Mouse (Mus musculus) liver, postnatal 0 days (tissue): ENCODE data around the gene Arl5c.

Source experiments
- CTCF ChIP-seq: sonication (generic); IDR thresholded peaks from 2 replicates; pipeline ENCODE4 v1.5.1; 2016; ENCODE audit warnings: antibody characterized with exemption, low read depth
- EP300 ChIP-seq: IDR thresholded peaks from 2 replicates; pipeline ENCODE4 v1.6.1; 2016; ENCODE audit warnings: antibody characterized with exemption, low read depth, mild to moderate bottlenecking

DNA sequence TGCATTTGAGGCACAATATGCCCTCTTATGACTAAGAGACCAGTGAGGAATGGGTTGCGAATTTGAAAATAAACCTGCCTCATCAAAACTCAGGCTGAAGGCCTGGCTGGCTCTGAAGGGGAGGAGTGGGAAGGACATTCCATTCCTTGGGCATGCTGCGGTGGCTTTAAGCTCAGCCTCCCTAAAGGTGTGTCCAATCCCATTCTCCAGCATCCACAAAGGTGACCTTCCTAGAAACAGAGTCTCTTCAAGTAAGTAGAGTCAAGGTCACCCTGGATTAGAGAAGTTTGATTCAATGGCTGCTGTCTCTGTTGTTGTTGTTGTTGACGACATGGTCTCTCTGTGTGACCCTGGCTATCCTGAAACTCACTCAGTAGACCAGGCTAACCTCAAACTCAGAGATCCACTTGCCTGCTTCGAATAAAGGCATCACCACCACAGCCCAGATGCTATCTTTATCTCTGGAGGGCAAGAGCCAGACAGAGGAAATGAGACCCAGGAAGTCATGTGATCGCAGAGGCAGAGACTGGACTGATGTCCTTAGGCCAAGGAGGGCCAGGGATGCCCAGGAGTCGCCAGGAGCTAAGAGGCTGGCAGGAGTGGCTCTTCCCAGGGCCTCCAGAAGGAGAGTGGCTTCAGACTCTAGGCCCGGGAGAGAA, 37.2 kb downstream of the Arl5c start:
- TF ChIP-seq CTCF (no peak), EP300 (no peak)
